Mouse (Mus musculus) c-Kit-positive CD71-negative TER-119-negative erythroid progenitor cells, embryonic 14.5 days (primary cell): Measurements from ENCODE around the gene Gm17334.
A peak's percentile ranks its signal among the peaks of the same experiment; 100 is the strongest.
"Not testable (repeated sequence)": the region's sequence is repeated elsewhere in the genome, so short reads cannot be mapped to it uniquely, and the experiment has no call there.

ENCODE experiments used
- DNase-seq: peaks from one replicate; pipeline ENCODE4 v3.0.0-alpha.2; 2013; ENCODE audit warnings: low read depth

Gene Gm17334

DNA sequence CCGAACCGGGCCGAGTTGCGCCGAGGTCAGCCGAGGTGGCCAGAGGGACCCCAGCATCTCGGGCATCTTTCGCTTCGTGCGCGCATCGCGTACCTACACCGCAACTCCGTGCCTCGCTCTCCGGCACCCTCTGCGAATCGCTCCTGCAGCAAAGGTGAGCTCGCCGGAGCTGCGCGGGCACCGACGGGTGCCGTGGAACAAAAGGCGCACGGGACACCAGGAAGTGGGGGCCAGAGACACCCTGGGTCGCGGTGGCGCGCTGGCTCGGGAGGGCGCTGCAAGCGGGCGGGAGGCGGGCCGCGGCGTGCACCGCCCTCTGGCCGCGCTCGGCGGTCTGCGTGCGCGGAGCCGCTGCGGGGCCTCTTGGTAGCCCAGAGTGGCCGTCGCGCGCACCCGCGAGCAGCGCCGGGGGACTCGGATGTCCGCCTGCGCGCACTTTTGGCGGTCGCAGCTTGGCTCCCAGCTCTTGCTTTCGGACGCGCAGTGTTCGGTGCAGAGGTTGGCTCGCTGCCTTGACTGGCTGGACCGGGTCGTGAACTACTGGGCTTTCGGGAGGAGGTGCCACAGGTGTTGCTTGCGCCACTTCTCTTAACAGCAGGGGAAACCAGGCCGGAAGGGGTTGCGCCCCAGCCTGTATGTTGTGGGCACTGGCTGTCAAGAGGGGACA, 2.7 kb downstream of the Gm17334 start:
- no peak for DNase-seq

DNA sequence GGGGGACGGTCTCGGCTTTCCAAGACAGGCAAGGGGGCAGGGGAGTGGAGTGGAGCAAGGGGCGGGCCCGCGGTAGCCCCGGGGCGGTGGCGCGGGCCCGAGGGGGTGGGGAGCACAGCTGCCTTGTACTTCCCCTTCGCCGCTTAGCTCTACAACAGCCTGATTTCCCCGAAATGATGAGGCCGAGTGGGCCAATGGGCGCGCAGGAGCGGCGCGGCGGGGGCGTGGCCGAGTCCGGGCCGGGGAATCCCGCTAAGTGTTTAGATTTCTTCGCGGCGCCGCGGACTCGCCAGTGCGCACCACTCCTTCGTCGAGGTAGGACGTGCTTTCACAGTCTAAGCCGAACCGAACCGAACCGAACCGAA, 3.2 kb downstream of the Gm17334 start, which contains the start of gene Irf1:
TSS of gene Irf1 (plus strand) at position 255 of the 365 bp plus-strand sequence.
- DNase-seq: peak; percentile 85

DNA sequence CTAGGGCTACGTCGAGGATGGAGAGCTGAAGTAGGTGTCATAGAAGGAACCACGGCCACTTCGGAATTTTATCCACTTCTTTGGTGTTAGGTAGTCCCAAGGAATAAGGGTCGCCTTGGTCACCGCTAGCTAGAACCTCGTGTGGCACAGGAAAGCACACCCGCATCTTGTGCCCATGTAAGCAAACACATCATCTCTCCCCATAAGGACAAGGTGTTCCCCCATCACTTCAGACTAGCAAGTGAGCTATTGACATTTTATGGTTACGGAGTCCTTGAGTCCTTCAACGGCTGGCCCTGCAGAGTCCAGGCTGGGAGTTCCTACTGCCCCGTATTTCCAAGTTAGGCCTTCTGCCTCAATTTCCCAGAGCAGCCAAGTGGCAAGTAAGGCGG, 3.8 kb downstream of the Gm17334 start:
- DNase-seq: no peak

DNA sequence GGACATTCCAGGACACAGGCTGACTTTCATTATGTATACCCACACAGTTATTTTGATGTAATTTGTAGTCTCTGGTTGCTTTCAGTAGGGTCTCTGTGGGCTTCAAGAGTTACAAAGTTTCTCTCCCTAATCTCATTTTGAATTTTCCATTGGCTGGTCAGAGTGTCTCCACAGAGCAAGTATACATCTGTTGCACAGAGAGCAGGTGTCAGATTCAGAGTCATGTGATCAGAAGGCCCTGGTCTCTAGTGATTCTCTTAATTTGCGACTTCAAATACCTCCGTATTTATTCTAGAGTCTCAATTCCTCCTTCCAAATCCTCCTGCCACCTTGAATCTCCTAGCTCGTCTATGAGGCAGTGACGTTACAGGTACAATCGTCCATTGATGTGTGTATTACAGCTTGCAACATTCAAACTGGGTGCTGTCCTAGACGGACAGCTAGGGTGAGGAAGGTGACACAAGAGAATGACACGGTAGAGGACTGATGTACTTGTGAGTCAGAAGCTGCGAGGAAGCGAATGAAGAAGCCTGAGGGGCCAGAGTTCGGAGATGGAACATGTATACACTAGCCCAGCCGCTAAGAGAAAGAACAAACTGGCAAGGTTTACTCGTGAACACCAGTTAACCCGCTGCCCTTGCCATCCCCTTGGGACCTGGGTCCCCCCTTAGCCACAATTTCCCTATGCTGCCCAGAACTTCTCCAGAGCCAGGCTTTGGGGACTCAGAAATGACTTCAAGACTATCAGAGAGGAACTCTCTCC, 4.4 kb downstream of the Gm17334 start:
- DNase-seq: no peak

DNA sequence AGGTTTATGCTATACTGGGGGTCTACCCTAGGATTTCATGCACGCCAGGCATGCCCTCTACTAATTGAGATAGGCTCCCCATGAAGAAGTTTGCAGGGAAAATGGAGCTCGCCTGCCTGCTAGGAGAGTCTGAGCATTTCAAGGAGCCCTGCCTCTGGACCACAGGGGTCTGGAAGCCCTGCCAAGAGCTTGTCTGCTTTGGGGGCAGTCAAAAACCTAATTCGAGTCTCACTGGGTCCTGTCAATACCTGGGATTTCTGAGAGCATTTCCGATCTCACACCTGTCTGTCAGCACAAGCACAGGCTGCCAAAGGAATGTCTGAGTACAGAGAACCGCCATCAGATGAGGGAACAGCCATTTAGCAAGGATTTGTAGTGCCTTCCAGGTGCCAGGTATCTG, 8.4 kb downstream of the Gm17334 start:
- no peak for DNase-seq

DNA sequence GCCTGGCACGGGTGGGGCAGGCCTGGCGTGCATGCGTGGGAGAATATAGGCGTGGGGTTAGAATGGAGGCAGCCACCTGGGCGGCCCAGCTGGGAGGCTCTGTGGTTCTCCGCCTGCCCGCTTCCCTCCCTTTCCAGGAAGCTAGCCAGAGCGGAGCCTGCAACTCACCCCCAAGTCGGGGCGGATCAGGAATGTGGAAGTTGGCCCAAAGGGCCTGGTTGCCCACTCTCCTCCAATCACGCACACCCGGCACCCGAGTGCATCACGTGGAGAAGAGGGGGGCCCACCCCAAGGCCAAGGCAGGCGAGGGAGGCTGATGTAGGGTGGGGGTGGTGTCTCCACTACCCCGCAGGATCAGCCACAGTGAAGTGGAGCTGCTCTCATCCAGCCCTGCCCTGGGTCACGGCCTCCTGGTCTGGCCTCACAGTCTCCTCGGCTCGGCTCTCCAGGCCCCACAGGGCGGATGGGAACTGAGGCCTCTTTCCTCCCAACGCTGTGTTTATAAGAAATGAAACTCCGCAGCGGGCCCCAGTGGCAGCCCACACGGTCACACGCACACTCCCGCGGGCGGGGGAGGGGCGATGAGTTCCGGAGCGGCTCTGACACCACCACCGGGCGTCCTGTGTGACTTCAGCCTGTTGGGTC, 9.4 kb downstream of the Gm17334 start:
- DNase-seq: peak; percentile 78

DNA sequence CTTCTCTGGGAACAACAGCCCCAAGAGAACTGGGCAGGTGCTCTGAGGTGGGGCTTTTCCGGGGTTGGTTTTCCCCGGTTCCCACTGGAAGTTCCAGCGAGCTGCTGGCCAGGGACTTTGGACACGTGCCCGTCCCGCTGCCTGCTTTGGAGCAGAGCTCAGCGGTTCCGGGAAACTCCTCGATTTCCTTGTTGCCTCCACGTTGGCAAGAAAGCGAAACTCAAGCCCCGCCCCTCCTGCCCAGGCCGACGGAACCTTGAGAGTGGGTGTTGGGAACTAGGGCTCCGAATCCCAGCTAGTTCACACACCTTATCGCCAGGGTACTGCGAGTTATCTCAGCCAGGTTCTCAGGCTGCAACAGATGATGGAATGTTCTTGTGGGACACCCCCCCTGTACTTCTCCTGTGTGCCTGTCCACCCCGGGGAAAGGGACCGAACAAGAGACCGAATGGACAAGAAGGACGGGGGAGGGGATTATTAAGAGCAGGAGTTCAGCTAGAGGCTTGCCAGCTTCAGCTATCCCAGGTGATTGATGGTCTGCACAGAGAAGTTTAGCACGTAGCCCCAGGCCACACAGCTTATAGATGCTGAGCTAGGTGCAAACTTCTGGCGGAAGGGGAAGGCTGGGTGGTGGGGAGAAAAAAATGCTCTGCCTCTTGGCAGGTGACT, 10.0 kb downstream of the Gm17334 start:
- no peak for DNase-seq

DNA sequence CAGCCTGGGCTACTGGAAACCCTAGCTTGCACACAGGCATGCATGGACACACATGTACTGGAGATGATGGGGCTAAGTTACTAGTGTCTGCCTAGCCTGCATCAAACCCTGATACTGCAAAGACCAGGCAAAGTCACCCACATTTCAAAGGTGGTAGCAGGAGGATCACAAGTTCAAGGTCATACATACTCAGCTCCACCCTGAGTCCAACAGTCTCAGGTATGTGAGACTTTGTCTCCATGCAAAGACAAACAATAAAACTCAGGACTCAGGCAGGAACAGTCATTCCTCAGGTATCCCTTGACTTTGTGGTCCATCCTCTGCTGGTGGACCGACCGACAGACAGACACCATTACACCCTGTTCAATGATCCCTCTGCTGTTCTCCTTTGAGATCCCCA, 10.6 kb downstream of the Gm17334 start:
- no peak for DNase-seq

DNA sequence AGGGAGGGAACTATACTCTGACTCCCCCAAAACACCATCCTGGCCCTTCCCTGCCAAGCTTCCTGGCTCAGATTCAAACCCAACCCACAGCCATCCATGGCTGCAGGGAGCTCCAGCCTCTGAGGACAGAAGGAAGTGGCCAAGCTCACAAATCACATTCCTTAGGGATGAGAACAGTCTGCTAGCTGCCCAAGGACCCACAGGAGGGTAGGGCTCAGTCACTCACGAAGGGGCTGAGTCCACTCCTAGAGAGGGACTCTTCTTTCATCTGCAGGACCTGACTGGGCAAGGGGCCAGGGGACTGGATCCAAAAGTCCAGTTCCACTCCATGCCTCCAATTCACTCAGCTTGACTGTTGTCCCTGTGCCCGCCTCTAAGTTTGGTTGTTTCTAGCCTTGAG, 11.2 kb downstream of the Gm17334 start:
- no peak for DNase-seq

DNA sequence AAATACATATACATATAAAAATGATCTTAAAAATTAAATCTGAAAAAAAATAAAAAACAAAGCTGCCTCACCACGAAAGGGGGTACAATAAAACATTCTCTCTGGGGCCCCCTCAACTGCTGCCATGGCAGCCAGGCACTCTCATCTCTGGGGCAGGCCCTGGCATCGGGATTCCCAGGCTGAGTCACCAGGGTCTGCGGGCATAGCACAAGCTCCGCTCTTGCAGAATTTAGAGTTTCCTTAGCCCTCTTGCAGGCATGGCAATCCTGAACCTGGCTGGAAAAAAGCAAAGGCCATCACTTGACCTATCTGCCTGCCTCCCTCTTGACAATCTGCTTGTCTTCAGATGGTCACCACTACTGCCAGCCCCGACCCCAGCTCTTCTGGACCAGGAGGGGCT, 11.7 kb downstream of the Gm17334 start:
- DNase-seq: no peak

DNA sequence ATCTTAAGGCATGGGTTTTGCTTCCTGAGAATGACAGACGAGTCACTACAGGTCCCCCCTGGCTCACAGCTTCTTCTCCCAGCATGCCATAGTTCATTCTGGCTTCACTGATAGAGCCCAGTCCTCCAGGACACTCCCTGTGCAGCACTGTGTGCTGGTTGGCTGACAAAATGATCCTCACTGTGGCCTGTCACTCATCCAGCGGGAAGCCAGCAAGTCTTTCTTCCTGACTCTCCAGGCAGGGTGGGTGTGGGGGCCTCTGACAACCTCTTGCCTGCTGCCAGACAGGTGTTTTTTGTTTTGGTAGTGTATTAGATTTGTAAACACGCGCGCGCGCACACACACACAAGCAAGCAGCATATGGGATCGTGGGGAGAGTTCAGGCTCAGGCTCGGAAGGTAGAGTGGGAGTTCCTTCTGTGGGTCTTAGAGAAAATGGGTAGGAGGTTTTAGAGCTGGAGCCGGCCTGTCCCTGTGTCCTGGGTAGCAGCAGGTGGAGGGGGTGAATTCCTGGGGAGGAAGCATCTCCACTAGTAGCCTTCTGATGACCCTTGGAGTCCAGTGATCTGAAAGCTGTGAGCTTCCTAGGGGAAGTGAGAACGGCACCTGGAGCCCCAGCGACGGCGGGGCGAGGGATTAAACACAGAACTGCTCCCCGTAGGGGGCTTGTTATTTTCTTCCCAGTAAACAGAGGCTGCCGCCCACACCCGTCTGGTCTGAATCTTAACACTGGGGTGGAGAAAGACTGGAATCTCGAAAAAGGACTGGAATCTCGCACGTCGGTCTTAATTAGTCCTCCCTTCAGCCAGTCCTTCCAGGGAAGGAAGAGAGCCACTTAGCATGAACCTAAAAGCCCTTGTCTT, 13.2 kb downstream of the Gm17334 start:
- DNase-seq: no peak

DNA sequence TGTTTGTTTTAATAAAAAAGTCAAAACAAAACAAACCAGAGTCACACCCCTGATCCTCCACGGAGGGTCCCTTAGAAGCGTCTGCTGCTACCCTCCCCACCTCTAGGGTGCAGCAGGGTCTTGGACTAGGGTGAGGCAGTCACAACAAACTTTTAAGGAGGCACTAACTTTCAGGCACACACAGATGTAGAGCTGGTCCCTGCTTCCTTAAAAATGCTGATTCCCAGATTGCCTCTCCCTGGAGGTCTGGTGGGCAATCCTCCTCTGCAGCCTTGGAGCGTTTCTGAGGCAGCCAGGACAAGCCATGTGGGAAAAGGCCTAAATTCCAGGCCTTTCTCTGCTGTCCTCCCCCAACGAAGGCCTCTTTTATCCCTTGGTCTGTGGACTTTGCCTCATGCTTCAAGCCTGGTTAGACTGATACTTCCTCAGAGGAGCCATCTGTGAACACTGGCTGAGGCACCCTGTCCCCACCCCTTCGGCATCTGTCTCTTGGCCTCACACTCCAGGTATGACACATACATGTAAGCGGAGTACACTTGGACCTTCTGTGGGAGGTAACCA, 14.1 kb downstream of the Gm17334 start:
- no peak for DNase-seq

DNA sequence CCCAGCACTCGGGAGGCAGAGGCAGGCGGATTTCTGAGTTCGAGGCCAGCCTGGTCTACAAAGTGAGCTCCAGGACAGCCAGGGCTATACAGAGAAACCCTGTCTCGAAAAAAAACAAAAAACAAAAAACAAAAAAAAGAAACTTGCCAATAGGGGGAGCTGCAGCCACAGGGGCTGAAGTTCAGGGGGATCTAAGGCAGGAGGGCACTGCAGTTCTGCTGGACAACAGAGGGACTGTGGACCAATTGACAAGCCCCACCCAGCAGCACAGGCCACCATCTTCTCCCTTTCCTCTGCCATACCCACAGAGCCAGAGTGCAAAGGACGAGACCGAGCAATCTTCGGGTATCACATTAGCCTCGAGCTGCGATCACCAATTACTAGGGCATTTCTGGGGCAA, 15.0 kb downstream of the Gm17334 start:
- not testable (repeated sequence) for DNase-seq

DNA sequence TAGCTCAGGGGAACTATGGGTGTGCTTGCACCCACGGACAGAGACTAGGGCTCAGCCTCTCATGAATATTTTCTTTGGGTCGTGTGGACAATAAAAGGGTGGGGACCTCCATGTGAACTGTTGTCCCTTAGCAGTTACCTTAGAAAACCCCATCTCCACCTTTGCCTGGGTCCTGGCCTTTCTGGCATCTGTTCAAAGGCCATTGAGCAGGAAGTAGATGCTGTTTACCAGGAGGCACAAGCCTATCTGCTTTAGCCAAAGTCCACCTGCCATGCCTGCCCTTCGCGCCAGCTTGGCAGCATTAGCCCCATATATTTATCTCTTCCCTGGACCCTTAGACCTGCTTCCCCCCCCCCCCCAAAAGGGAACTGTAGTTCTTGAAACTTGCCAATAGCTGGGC, 15.4 kb downstream of the Gm17334 start:
- no peak for DNase-seq

DNA sequence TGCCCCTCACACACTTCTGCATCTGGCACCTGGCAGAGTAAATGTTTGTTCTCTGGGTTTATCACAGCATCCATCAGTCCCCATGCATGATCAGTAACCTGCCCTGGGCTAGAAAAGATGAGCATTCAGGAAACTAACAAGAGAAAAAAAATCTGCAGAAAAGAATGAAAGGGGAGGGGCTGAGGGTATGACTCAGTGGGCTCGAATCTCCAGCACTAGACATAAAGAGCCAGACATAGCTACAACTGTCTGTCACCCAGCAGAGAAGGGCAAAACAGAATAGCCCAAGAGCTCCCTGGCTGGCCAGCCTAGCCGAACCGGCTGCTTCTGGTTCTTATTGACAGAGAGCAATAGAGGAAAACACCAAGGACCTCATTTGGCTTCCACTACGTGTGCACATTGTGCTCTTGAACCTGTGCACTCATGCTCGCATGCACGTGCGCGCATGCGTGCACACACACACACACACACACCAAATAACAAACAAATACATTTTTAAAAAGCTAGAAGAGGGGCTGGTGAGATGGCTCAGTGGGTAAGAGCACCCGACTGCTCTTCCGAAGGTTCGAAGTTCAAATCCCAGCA, 17.9 kb downstream of the Gm17334 start:
- DNase-seq: no peak

DNA sequence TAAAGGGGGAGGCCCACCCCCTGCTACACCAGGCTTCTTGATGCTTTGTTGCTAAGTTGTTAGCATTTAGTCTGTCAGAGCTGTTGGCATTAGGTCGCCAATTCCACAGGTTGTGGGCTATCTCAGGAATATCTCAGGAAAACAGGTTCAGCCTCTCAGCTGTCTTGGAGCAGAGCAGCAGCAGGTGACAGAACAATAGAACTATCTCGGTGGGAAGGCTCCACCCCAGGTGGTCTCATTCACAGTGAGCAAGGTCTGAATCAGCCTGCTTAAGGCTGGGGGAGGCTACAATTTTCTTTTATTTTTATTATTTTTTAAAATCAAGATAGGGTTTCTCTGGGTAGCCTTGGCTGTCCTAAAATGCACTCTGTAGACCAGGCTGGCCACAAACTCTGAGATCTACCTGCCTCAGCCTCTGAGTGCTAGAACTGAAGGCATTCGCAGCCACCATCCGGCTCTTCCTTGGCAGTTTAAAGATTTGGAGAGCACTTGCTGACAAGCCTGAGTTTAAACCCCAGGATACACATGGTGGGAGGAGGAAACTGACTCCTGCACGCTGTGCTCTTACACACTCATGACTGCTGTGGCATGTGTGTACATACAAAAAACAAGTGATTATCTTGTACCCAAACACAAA, 23.2 kb downstream of the Gm17334 start:
- DNase-seq: no peak

DNA sequence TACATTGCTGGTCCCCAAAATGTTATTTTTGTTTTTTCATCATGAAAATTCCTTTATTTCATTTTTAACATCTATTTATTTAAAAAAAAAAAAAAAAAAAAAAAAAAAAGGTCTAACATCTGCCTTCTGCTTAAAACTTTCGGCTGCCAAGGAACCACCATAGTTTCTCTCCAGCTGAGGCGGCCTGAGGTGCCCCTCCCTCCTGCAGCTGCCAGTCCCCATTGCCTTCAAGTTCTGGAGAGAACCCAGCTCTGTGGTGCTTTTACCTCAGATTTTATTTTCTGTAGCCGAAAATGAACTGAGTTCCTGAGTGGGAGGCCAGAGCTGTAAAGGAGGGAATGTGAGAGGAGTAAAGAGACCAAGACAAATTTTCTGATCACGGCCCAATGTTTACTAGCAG, 23.7 kb downstream of the Gm17334 start:
- no peak for DNase-seq

DNA sequence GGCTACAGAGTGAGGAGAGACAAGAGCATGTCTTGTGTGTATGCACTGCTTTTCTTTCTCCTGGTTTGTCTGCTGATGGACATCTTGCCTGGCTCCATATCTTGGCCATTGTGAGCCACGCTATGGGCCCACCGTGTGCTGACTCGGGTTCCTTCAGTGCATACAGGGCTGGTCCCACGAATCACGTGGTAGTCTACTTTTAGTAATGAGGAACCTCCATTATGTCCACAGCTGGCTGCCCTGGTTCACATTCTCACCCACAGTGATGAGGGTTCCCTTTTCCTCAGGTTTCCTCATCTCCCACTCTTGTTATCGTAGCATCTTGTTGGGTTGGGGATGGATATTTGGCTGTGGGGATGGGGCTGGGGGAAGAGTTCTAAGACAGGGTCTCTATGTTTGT, 24.4 kb downstream of the Gm17334 start:
- DNase-seq: no peak

DNA sequence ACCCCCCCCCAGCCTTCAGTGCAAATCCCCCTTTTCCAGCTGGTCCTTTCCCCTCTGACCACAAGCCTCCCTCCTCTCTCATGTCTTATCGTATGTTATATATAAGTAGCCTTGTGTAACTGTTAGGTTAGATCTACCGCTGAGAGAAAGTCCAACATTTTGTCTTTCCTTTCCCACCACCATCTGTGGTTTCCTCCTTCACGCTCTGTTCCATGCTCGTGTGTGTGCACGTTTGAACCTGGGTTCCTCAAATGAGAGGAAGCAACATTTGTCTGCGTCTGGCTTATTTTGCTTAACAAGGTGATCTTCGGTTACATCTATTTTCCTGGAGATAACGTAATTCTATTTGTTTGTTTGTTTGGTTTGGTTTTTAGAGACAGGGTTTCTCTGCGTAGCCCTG, 25.0 kb downstream of the Gm17334 start:
- DNase-seq: no peak

DNA sequence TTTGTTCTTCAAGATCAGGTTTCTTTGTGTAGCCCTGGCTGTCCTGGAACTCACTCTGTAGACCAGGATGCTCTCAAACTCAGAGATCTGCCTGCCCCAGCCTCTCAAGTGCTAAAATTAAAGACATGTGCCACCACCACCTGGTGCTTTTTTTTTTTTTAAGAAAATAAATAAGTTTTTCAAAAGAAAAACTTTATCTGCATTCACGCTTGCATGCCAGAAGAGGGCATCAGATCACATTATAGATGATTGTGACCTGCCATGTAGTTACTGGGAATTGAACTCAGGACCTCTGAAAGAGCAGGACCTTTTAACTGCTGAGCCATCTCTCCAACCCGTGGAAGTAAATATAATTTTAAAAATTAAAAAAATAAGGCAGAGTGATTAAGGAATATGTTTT, 27.7 kb downstream of the Gm17334 start:
- DNase-seq: no peak

DNA sequence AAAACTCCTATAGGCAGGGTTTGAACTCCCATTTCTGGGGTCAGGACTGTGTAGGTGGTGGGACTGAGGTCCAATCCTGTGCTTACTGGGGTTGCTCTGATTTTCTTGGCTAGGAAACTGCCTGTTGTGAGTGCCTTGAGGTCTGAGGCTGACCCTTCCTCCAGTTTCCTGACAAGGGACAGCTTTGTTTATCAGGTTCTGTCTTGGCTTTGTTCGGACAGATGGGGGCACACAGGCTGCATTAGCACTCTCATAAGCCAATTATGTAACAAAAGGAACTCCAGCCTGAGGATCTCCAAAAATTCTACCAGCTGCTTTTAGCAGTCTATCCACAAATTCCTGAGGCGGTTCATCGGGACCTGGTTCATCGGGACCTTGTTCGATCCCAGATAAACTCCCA, 30.6 kb downstream of the Gm17334 start:
- DNase-seq: no peak
